Mouse (Mus musculus) forebrain, embryonic 16.5 days (tissue): ENCODE data around the gene H2-K1. TPM values are rescaled to one million over a fixed set of nuclear protein-coding genes. Genes with fewer than 3 reads are reported as not detected.

Experiments used
- ATAC-seq: fragments of 200-750 bp; cut with Nextera tagmentation; 2 replicates; pipeline ENCODE4 v1.8.0; 2017; ENCODE audit warnings: mild to moderate bottlenecking, moderate library complexity
- H3K27ac ChIP-seq: fragments of 300-500 bp; sonication (generic); 2 replicates; pipeline ENCODE4 v1.5.1; 2014; ENCODE audit warnings: low read length, control low read depth
- H3K27me3 ChIP-seq: fragments of 300-500 bp; sonication (generic); replicated peaks from 2 replicates; pipeline ENCODE4 v1.6.1; 2014; ENCODE audit warnings: low read length; ENCODE audit not compliant: control insufficient read depth, insufficient read depth
- H3K36me3 ChIP-seq: fragments of 300-500 bp; sonication (generic); 2 replicates; pipeline ENCODE4 v1.6.1; 2014; ENCODE audit not compliant: control insufficient read depth, insufficient read depth
- H3K4me1 ChIP-seq: fragments of 300-500 bp; sonication (generic); replicated peaks from 2 replicates; pipeline ENCODE4 v1.6.1; 2014; ENCODE audit warnings: low read length; ENCODE audit not compliant: control insufficient read depth, insufficient read depth
- H3K4me2 ChIP-seq: fragments of 300-500 bp; sonication (generic); 2 replicates; pipeline ENCODE4 v1.6.1; 2014; ENCODE audit warnings: mild to moderate bottlenecking, low read length, control low read depth
- H3K4me3 ChIP-seq: fragments of 300-500 bp; sonication (generic); replicated peaks from 2 replicates; pipeline ENCODE4 v1.5.1; 2014; ENCODE audit warnings: mild to moderate bottlenecking, low read length, control low read depth
- H3K9ac ChIP-seq: fragments of 300-500 bp; sonication (generic); replicated peaks from 2 replicates; pipeline ENCODE4 v1.6.1; 2014; ENCODE audit warnings: low read depth, low read length, control low read depth
- H3K9me3 ChIP-seq: fragments of 300-500 bp; sonication (generic); 2 replicates; pipeline ENCODE4 v1.6.1; 2016; ENCODE audit warnings: low read length; ENCODE audit not compliant: control insufficient read depth
- WGBS: fragments of 180-500 bp; shearing (Covaris S2); extraction: QIAGEN DNeasy Blood & Tissue Kit; methylation state at CpG from one replicate; pipeline ENCODE4 v1.1.7; 2014; 5-methylcytosine and 5-hydroxymethylcytosine counted together
- microRNA counts: library from miRNA; unstranded; fragments of <30 nt; microRNA quantifications from one replicate; lab custom pipeline; 2016
- microRNA-seq: library from miRNA; unstranded; fragments of <30 nt; microRNA quantifications from one replicate; pipeline ENCODE4, GENCODE M21; 2017
- polyA plus RNA-seq: library from polyadenylated mRNA; unstranded; fragments of >200 nt; fragmentation: Nextera tagmentation; extraction: Ambion mirVana; gene quantifications from 2 replicates; pipeline ENCODE4 v1.2.1, GENCODE M21; 2015

Gene H2-K1
- polyA plus RNA-seq, 1 experiment from 2014 or later, result 9.9 TPM

GRCm38 (mm10) chr17:33948090-33948904, 51.9 kb downstream of the H2-K1 start:
- no peak overlapping the region for H3K4me2 ChIP-seq
- H3K4me1 ChIP-seq, result peaks cover 29% of the 10 kb centered on the region
- WGBS, result 88% methylated on average over 22 of the region's 22 CpGs
- H3K27me3 ChIP-seq, result no peaks in the 10 kb centered on the region
- no peak for ATAC-seq
- H3K36me3 ChIP-seq, result peaks cover 24% of the 10 kb centered on the region
- no peak overlapping the region for H3K4me3 ChIP-seq
- H3K27ac ChIP-seq, result no peak overlapping the region
- no peak overlapping the region for H3K9ac ChIP-seq
- no peaks in the 10 kb centered on the region for H3K9me3 ChIP-seq

DNA sequence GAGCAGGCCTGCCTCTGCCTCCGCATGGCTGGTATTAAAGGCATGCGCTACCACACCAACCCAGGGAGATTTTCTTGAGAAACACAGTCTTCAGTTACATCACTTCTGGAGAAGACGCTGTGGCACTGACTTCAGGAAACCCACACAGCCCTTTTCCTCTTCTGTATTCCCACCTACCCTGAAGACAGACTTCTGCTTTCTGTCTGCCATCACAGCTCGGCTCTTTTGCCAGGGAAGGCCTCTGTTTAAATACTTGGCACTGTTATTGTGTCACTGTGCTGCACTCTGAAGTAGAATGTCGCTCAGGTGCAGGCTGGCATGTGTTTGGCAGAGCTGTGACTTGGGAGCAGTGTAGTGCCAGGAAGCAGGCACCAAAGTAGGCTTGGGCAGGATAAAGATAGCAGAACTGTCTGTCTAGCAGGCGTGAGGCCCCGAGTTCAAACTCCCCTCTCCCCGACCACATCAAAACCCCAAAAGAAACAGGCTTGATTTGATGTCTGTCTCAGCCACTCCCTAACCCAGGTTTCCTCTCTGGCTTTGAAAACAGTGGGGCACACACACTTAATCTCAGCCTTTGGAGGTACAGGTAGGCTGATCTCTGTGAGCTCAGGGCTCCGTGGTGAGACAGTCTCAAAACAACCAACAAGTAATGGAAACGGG, 52.6 kb downstream of the H2-K1 start:
- no peak for ATAC-seq
- Histone ChIP-seq H3K36me3 (peaks cover 21% of the 10 kb centered on the region), H3K4me3 (no peak overlapping the region), H3K4me2 (no peak overlapping the region), H3K27me3 (no peaks in the 10 kb centered on the region), H3K9me3 (no peaks in the 10 kb centered on the region), H3K9ac (no peak overlapping the region), H3K4me1 (peaks cover 22% of the 10 kb centered on the region), H3K27ac (no peak overlapping the region)
- 90% methylated on average over 10 of the region's 10 CpGs for WGBS

MicroRNAs within 50 kb of the gene (microRNA counts, 519-probe panel; counts per million panel counts)
- microRNA mmu-miR-219 (lab: Ali Mortazavi, UCI), result 2,369 counts per million, percentile 55 among the panel's probes with 10 or more counts

Small RNA genes lying within 50 kb of the gene (microRNA-seq; reads per million reads assigned to microRNA genes)
- gene Mir219a-1 (not detected), gene Mir219c (not detected)

Other genes with a start within 250 kb of the H2-K1 start
- gene Rab11b, start 239.8 kb downstream of the H2-K1 start, polyA plus RNA-seq, result 411 and 469 TPM in 2 replicates
- 15.5 and 16.2 TPM in 2 replicates for gene Angptl4, start 218.5 kb downstream of the H2-K1 start, polyA plus RNA-seq
- 40.5 and 45.4 TPM in 2 replicates for gene Kank3, start 189.8 kb downstream of the H2-K1 start, polyA plus RNA-seq
- 480 and 560 TPM in 2 replicates for gene Rps28, start 175.8 kb downstream of the H2-K1 start, polyA plus RNA-seq
- 386 and 402 TPM in 2 replicates for gene Ndufa7, start 175.8 kb downstream of the H2-K1 start, polyA plus RNA-seq
- gene Cd320, start 157.3 kb downstream of the H2-K1 start, polyA plus RNA-seq, result 55.5 and 62.0 TPM in 2 replicates
- not detected in 2 replicates for gene Gm7029, start 126.5 kb downstream of the H2-K1 start, polyA plus RNA-seq
- gene Kifc1, start 109.7 kb downstream of the H2-K1 start, polyA plus RNA-seq, result 3.7 and 4.6 TPM in 2 replicates
- gene Platr17, start 95.2 kb downstream of the H2-K1 start, polyA plus RNA-seq, result 0.32 and 0.54 TPM in 2 replicates
- gene Daxx, start 90.9 kb downstream of the H2-K1 start, polyA plus RNA-seq, result 61.5 and 63.1 TPM in 2 replicates
- gene Tapbp, start 84.4 kb downstream of the H2-K1 start, polyA plus RNA-seq, result 13.7 and 15.4 TPM in 2 replicates
- gene Zbtb22, start 84.4 kb downstream of the H2-K1 start, polyA plus RNA-seq, result 17.1 and 17.2 TPM in 2 replicates
- gene Rgl2, start 70.8 kb downstream of the H2-K1 start, polyA plus RNA-seq, result 40.8 and 52.3 TPM in 2 replicates
- gene Pfdn6, start 60.0 kb downstream of the H2-K1 start, polyA plus RNA-seq, result 182 and 196 TPM in 2 replicates
- gene Wdr46, start 59.7 kb downstream of the H2-K1 start, polyA plus RNA-seq, result 26.1 and 29.4 TPM in 2 replicates
- 10.0 and 13.2 TPM in 2 replicates for gene B3galt4, start 48.9 kb downstream of the H2-K1 start, polyA plus RNA-seq
- gene Vps52, start 44.5 kb downstream of the H2-K1 start, polyA plus RNA-seq, result 79.5 and 81.0 TPM in 2 replicates
- gene Rps18, start 44.3 kb downstream of the H2-K1 start, polyA plus RNA-seq, result 811 and 837 TPM in 2 replicates
- 16.0 and 20.4 TPM in 2 replicates for gene Ring1, start 24.3 kb upstream of the H2-K1 start, polyA plus RNA-seq
- 63.9 and 65.4 TPM in 2 replicates for gene H2-Ke6, start 27.7 kb upstream of the H2-K1 start, polyA plus RNA-seq
- 148 and 157 TPM in 2 replicates for gene Slc39a7, start 31.3 kb upstream of the H2-K1 start, polyA plus RNA-seq
- 55.6 and 60.2 TPM in 2 replicates for gene Rxrb, start 31.5 kb upstream of the H2-K1 start, polyA plus RNA-seq
- gene Col11a2, start 39.1 kb upstream of the H2-K1 start, polyA plus RNA-seq, result 2.3 and 4.0 TPM in 2 replicates
- 0.22 and 0.28 TPM in 2 replicates for gene H2-Oa, start 92.0 kb upstream of the H2-K1 start, polyA plus RNA-seq
- gene H2-DMa, start 119.2 kb upstream of the H2-K1 start, polyA plus RNA-seq, result 12.1 and 15.8 TPM in 2 replicates
- 130 and 132 TPM in 2 replicates for gene Brd2, start 122.3 kb upstream of the H2-K1 start, polyA plus RNA-seq
- gene H2-DMb2, start 143.0 kb upstream of the H2-K1 start, polyA plus RNA-seq, result 0.43 and 0.90 TPM in 2 replicates
- 0.66 and 0.98 TPM in 2 replicates for gene H2-DMb1, start 152.7 kb upstream of the H2-K1 start, polyA plus RNA-seq
- gene Tap1, start 187.2 kb upstream of the H2-K1 start, polyA plus RNA-seq, result 1.9 and 2.6 TPM in 2 replicates
- 0.43 and 1.5 TPM in 2 replicates for gene Psmb9, start 187.4 kb upstream of the H2-K1 start, polyA plus RNA-seq
- gene Psmb8, start 197.4 kb upstream of the H2-K1 start, polyA plus RNA-seq, result 1.5 and 2.5 TPM in 2 replicates
- 1.6 and 2.6 TPM in 2 replicates for gene Tap2, start 203.2 kb upstream of the H2-K1 start, polyA plus RNA-seq
- gene H2-Ob, start 238.6 kb upstream of the H2-K1 start, polyA plus RNA-seq, result 0.15 and 0.28 TPM in 2 replicates